Mouse (Mus musculus) heart, adult 2 months (tissue): ENCODE data around the gene Grin2d.

Experiments
- CTCF ChIP-seq: fragments of 200-600 bp; IDR thresholded peaks from 2 replicates; pipeline ENCODE4 v1.8.1; 2022; ENCODE audit warnings: antibody characterized with exemption, mild to moderate bottlenecking, moderate library complexity
- EP300 ChIP-seq: fragments of 200-500 bp; IDR thresholded peaks from 2 replicates; pipeline ENCODE4 v1.6.1; 2011; ENCODE audit warnings: low read depth, low read length, control low read depth; ENCODE audit not compliant: insufficient read depth
- POLR2A ChIP-seq: fragments of 200-500 bp; IDR thresholded peaks from 2 replicates; pipeline ENCODE4 v1.6.1; 2011; ENCODE audit warnings: mild to moderate bottlenecking, low read depth, low read length, control low read depth; ENCODE audit not compliant: insufficient read depth

GRCm38 (mm10) chr7:45793969-45794585, 84.1 kb downstream of the Grin2d start:
- TF ChIP-seq EP300 (no peak), CTCF (no peak), POLR2A (no peak)
